8 mouse cellular contexts compared by ENCODE assay signal in genomic region chr7:142334246-142334645, GRCm38 (mm10). TPM values are rescaled to one million over a fixed set of nuclear protein-coding genes. Genes with fewer than 3 reads are reported as not detected.
DNase-seq lines count a peak whose midpoint lies in the region; ATAC-seq and TF ChIP-seq lines count a peak whose summit lies in the region.

No protein-coding gene starts in this region.

- 0 out of 2 replicates have a peak, but pooled peaks cover 5% of the 10 kb centered on the region for H3K4me1 ChIP-seq in forebrain, embryonic 10.5 days
- peaks cover 20% of the 10 kb centered on the region for H3K4me1 ChIP-seq in heart, postnatal 0 days (ENCODE audit: control insufficient read depth, insufficient read depth)
- H3K4me1 ChIP-seq in liver, embryonic 16.5 days (ENCODE audit: control insufficient read depth, low read depth, low read length) = peaks cover 28% of the 10 kb centered on the region
- H3K4me1 ChIP-seq in neural tube, embryonic 15.5 days = no peaks in the 10 kb centered on the region

- WGBS in forebrain, embryonic 10.5 days = 6% methylated on average over 3 of the region's 3 CpGs
- 0% methylated on average over 3 of the region's 3 CpGs for WGBS in heart, postnatal 0 days
- whole genome bisulfite sequencing in liver, embryonic 16.5 days (ENCODE audit: insufficient replicate concordance) = 3% methylated on average over 3 of the region's 3 CpGs
- WGBS in neural tube, embryonic 15.5 days = 3% methylated on average over 3 of the region's 3 CpGs

- peak; percentile 76 for ATAC-seq in CD4-positive, CD25-positive, alpha-beta regulatory T cell, adult 4 months
- 0 out of 2 replicates have a peak, but pooled peaks have one; percentile 24 for ATAC-seq in heart, postnatal 0 days (ENCODE audit: insufficient read depth, low read depth)
- peak; percentile 46; the same call in 1 of the 2 replicates for ATAC-seq in liver, embryonic 16.5 days (ENCODE audit: low read depth)
- ATAC-seq in neural tube, embryonic 15.5 days (ENCODE audit: low FRiP score) = peak; percentile 82

- H3K36me3 ChIP-seq in forebrain, embryonic 10.5 days (replicated peaks) = no peaks in the 10 kb centered on the region
- no peaks in the 10 kb centered on the region for H3K36me3 ChIP-seq in heart, postnatal 0 days (replicated peaks; ENCODE audit: control insufficient read depth, insufficient read depth, low read length)
- H3K36me3 ChIP-seq in liver, embryonic 16.5 days (ENCODE audit: control insufficient read depth, insufficient read depth) = no peaks in the 10 kb centered on the region
- H3K36me3 ChIP-seq in neural tube, embryonic 15.5 days = no peaks in the 10 kb centered on the region

- H3K4me3 ChIP-seq in forebrain, embryonic 10.5 days = no peak overlapping the region
- no peak overlapping the region for H3K4me3 ChIP-seq in heart, postnatal 0 days (ENCODE audit: low read depth, low read length)
- H3K4me3 ChIP-seq in liver, embryonic 16.5 days (ENCODE audit: low read depth, low read length) = no peak overlapping the region
- H3K4me3 ChIP-seq in neural tube, embryonic 15.5 days (replicated peaks) = no peak overlapping the region

- no peaks in the 10 kb centered on the region for H3K9me3 ChIP-seq in forebrain, embryonic 10.5 days
- H3K9me3 ChIP-seq in heart, postnatal 0 days (replicated peaks; ENCODE audit: control insufficient read depth, low read length) = no peaks in the 10 kb centered on the region
- no peaks in the 10 kb centered on the region for H3K9me3 ChIP-seq in liver, embryonic 16.5 days (replicated peaks; ENCODE audit: control insufficient read depth, low read length)
- H3K9me3 ChIP-seq in neural tube, embryonic 15.5 days (replicated peaks) = no peaks in the 10 kb centered on the region

- H3K4me2 ChIP-seq in heart, postnatal 0 days (ENCODE audit: low read depth, low read length) = no peak overlapping the region
- no peak overlapping the region for H3K4me2 ChIP-seq in liver, embryonic 16.5 days (ENCODE audit: low read depth, low read length)
- no peak overlapping the region for H3K4me2 ChIP-seq in neural tube, embryonic 15.5 days

- 0 out of 2 replicates have a peak, but pooled peaks cover 15% of the 10 kb centered on the region for H3K27me3 ChIP-seq in forebrain, embryonic 10.5 days (ENCODE audit: poor library complexity, severe bottlenecking)
- H3K27me3 ChIP-seq in heart, postnatal 0 days (ENCODE audit: control insufficient read depth, insufficient read depth, low read length) = no peaks in the 10 kb centered on the region
- no peaks in the 10 kb centered on the region for H3K27me3 ChIP-seq in liver, embryonic 16.5 days (ENCODE audit: control insufficient read depth, insufficient read depth, low read depth, low read length)
- no peaks in the 10 kb centered on the region for H3K27me3 ChIP-seq in neural tube, embryonic 15.5 days (replicated peaks)

- TF ChIP-seq CTCF in heart, postnatal 0 days (IDR thresholded peaks at IDR 0.05; ENCODE audit: low read depth) = peak; percentile 96

- no peak for TF ChIP-seq EP300 in heart, postnatal 0 days (IDR thresholded peaks at IDR 0.05; ENCODE audit: low read depth)

- H3K9ac ChIP-seq in heart, postnatal 0 days (replicated peaks; ENCODE audit: low read depth, low read length) = no peak overlapping the region
- no peak overlapping the region for H3K9ac ChIP-seq in liver, embryonic 16.5 days (ENCODE audit: low read depth, low read length)
- no peak overlapping the region for H3K9ac ChIP-seq in neural tube, embryonic 15.5 days (replicated peaks)

- peak overlapping the region; percentile 44; the same call in 1 of the 2 replicates for H3K27ac ChIP-seq in forebrain, embryonic 10.5 days
- no peak overlapping the region for H3K27ac ChIP-seq in heart, postnatal 0 days (ENCODE audit: low read depth)
- H3K27ac ChIP-seq in liver, embryonic 16.5 days (ENCODE audit: low read length) = no peak overlapping the region
- no peak overlapping the region for H3K27ac ChIP-seq in neural tube, embryonic 15.5 days (replicated peaks)

- peak; percentile 75 for DNase-seq in c-Kit-negative CD71-positive TER-119-positive erythroid progenitor cells, embryonic 14.5 days (ENCODE audit: low read depth, low spot score)
- DNase-seq in forebrain, embryonic 10.5 days (ENCODE audit: extremely low spot score, low spot score) = peak; percentile 91
- peak; percentile 86 for DNase-seq in heart, postnatal 0 days (ENCODE audit: low spot score)
- DNase-seq in kidney, postnatal 4 days = peak; percentile 96
- DNase-seq in testis, postnatal 10 days (ENCODE audit: low spot score) = peak; percentile 96

RNA-seq across cellular contexts. Expression of gene Krtap5-4, which starts 30.9 kb away (rescaled TPM):
- not detected for polyA plus RNA-seq in CD4-positive, CD25-positive, alpha-beta regulatory T cell, adult 4 months (2017; shearing (Covaris generic))
- not detected in 2 replicates for polyA plus RNA-seq in forebrain, embryonic 10.5 days (2016; fragmentation: Nextera tagmentation; extraction: Ambion mirVana)
- not detected in 2 replicates for total RNA-seq in heart, postnatal 0 days (2014; rRNA removed; ENCODE audit: low replicate concordance)
- polyA plus RNA-seq in heart, postnatal 0 days (2015; fragmentation: Nextera tagmentation; extraction: Ambion mirVana) = not detected in 2 replicates
- polyA plus RNA-seq in liver, embryonic 16.5 days (2015; fragmentation: Nextera tagmentation; extraction: Ambion mirVana) = not detected in 2 replicates
- polyA plus RNA-seq in neural tube, embryonic 15.5 days (2015; fragmentation: Nextera tagmentation; extraction: Ambion mirVana) = not detected in 2 replicates

RNA-seq across cellular contexts. Expression of gene Krtap5-1, which starts 37.3 kb away (rescaled TPM):
- polyA plus RNA-seq in CD4-positive, CD25-positive, alpha-beta regulatory T cell, adult 4 months (2017; shearing (Covaris generic)) = not detected
- polyA plus RNA-seq in forebrain, embryonic 10.5 days (2016; fragmentation: Nextera tagmentation; extraction: Ambion mirVana) = not detected in 2 replicates
- not detected in 2 replicates for total RNA-seq in heart, postnatal 0 days (2014; rRNA removed; ENCODE audit: low replicate concordance)
- polyA plus RNA-seq in heart, postnatal 0 days (2015; fragmentation: Nextera tagmentation; extraction: Ambion mirVana) = not detected in 2 replicates
- not detected in 2 replicates for polyA plus RNA-seq in liver, embryonic 16.5 days (2015; fragmentation: Nextera tagmentation; extraction: Ambion mirVana)
- not detected in 2 replicates for polyA plus RNA-seq in neural tube, embryonic 15.5 days (2015; fragmentation: Nextera tagmentation; extraction: Ambion mirVana)

RNA-seq across cellular contexts. Expression of gene Ifitm10, which starts 39.3 kb away (rescaled TPM):
- under 1 TPM in 1 of 2 experiments, not detected in 1; 0.91 TPM for polyA plus RNA-seq in CD4-positive, CD25-positive, alpha-beta regulatory T cell, adult 4 months (2017; shearing (Covaris generic))
- 0.51 and 1.00 TPM in 2 replicates for polyA plus RNA-seq in forebrain, embryonic 10.5 days (2016; fragmentation: Nextera tagmentation; extraction: Ambion mirVana)
- 0.62 and 4.0 TPM in 2 replicates for total RNA-seq in heart, postnatal 0 days (2014; rRNA removed; ENCODE audit: low replicate concordance)
- 3.4 and 3.9 TPM in 2 replicates for polyA plus RNA-seq in heart, postnatal 0 days (2015; fragmentation: Nextera tagmentation; extraction: Ambion mirVana)
- 1.6 and 2.0 TPM in 2 replicates for polyA plus RNA-seq in liver, embryonic 16.5 days (2015; fragmentation: Nextera tagmentation; extraction: Ambion mirVana)
- 13.5 and 14.7 TPM in 2 replicates for polyA plus RNA-seq in neural tube, embryonic 15.5 days (2015; fragmentation: Nextera tagmentation; extraction: Ambion mirVana)

RNA-seq across cellular contexts. Expression of gene Gm49369, which starts 48.2 kb away (rescaled TPM):
- not detected for polyA plus RNA-seq in CD4-positive, CD25-positive, alpha-beta regulatory T cell, adult 4 months (2017; shearing (Covaris generic))
- not detected in 2 replicates for polyA plus RNA-seq in forebrain, embryonic 10.5 days (2016; fragmentation: Nextera tagmentation; extraction: Ambion mirVana)
- total RNA-seq in heart, postnatal 0 days (2014; rRNA removed; ENCODE audit: low replicate concordance) = not detected in 2 replicates
- 0.85 TPM in 1 of 2 replicates, not detected in the other for polyA plus RNA-seq in heart, postnatal 0 days (2015; fragmentation: Nextera tagmentation; extraction: Ambion mirVana)
- polyA plus RNA-seq in liver, embryonic 16.5 days (2015; fragmentation: Nextera tagmentation; extraction: Ambion mirVana) = 1.4 and 1.8 TPM in 2 replicates
- polyA plus RNA-seq in neural tube, embryonic 15.5 days (2015; fragmentation: Nextera tagmentation; extraction: Ambion mirVana) = not detected in 2 replicates

RNA-seq across cellular contexts. Expression of gene Ctsd, which starts 53.6 kb away (rescaled TPM):
- 100 to 1,000 TPM; 277 to 325 TPM for polyA plus RNA-seq in CD4-positive, CD25-positive, alpha-beta regulatory T cell, adult 4 months (2017; shearing (Covaris generic))
- polyA plus RNA-seq in forebrain, embryonic 10.5 days (2016; fragmentation: Nextera tagmentation; extraction: Ambion mirVana) = 135 and 142 TPM in 2 replicates
- 1,049 and 1,105 TPM in 2 replicates for total RNA-seq in heart, postnatal 0 days (2014; rRNA removed; ENCODE audit: low replicate concordance)
- 484 and 489 TPM in 2 replicates for polyA plus RNA-seq in heart, postnatal 0 days (2015; fragmentation: Nextera tagmentation; extraction: Ambion mirVana)
- 408 and 415 TPM in 2 replicates for polyA plus RNA-seq in liver, embryonic 16.5 days (2015; fragmentation: Nextera tagmentation; extraction: Ambion mirVana)
- polyA plus RNA-seq in neural tube, embryonic 15.5 days (2015; fragmentation: Nextera tagmentation; extraction: Ambion mirVana) = 304 and 310 TPM in 2 replicates

Comparison
In these comparisons a context has a peak if more than half of its experiments do, and no peak if none do; other contexts are left out.
1. ATAC-seq: peak in every context shown above with its lines; median percentile 82 in neural tube, embryonic 15.5 days; 76 in CD4-positive, CD25-positive, alpha-beta regulatory T cell, adult 4 months; 46 in liver, embryonic 16.5 days; 24 in heart, postnatal 0 days.